Mouse (Mus musculus): Measurements from ENCODE around the gene Carmil3. TPM values are rescaled to one million over a fixed set of nuclear protein-coding genes. Genes with fewer than 3 reads are reported as not detected.

Gene Carmil3
- total and polyA plus RNA-seq, 3 experiments: 0.27 to 2.6 TPM; not detected in 1

- no peak for TF ChIP-seq NELFE (IDR thresholded peaks at IDR 0.05; ENCODE audit: low read depth, low read length)
- peak; percentile 47 to 73 (median 54) for TF ChIP-seq CTCF (IDR thresholded peaks at IDR 0.05 in 2 of 3, conservative IDR thresholded peaks at IDR 0.05 in 1 of 3; ENCODE audit: control insufficient read depth in 1 of 3, insufficient read depth in 1 of 3, low read depth in 2 of 3, low read length in 3 of 3, poor library complexity in 1 of 3, severe bottlenecking in 1 of 3)
- TF ChIP-seq ZMIZ1 (IDR thresholded peaks at IDR 0.05; ENCODE audit: low read depth, low read length): no peak
- TF ChIP-seq BHLHE40 (IDR thresholded peaks at IDR 0.05; ENCODE audit: borderline replicate concordance, low read depth, low read length): no peak
- no peak for TF ChIP-seq EP300 (IDR thresholded peaks at IDR 0.05; ENCODE audit: low read depth in 1 of 2, low read length in 2 of 2)
- TF ChIP-seq NRF1 (IDR thresholded peaks at IDR 0.05; ENCODE audit: insufficient read depth, low read depth, low read length, poor library complexity, severe bottlenecking): no peak
- TF ChIP-seq KAT2A (conservative IDR thresholded peaks at IDR 0.05; ENCODE audit: low read depth, low read length): no peak
- peak; percentile 62 for TF ChIP-seq SMC3 (IDR thresholded peaks at IDR 0.05; ENCODE audit: low read depth, low read length)
- TF ChIP-seq USF2 (IDR thresholded peaks at IDR 0.05; ENCODE audit: borderline replicate concordance in 1 of 2, insufficient read depth in 1 of 2, low read depth in 1 of 2, low read length in 2 of 2): peak; percentile 29 to 77; a peak in 2 of 4 replicates
- no peak for TF ChIP-seq MEF2A (IDR thresholded peaks at IDR 0.05; ENCODE audit: extremely low read depth, insufficient replicate concordance, low read depth, low read length, poor library complexity, severe bottlenecking)
- no peak for TF ChIP-seq E2F4 (IDR thresholded peaks at IDR 0.05; ENCODE audit: borderline replicate concordance, low read depth, low read length)
- no peak for TF ChIP-seq GABPA (IDR thresholded peaks at IDR 0.05; ENCODE audit: low read depth, low read length)
These were observed 37.5 kb downstream of the Carmil3 start (continued) for GRCm38 (mm10) chr14:55527940-55528339.

- H3K27ac ChIP-seq (ENCODE audit: control insufficient read depth, low read depth, low read length): no peak overlapping the region
- no peak overlapping the region for H3K4me3 ChIP-seq (ENCODE audit: control insufficient read depth in 1 of 2, insufficient read depth in 1 of 2, low read depth in 2 of 2, low read length in 2 of 2)
- H3K27me3 ChIP-seq (ENCODE audit: control insufficient read depth in 1 of 2, insufficient read depth in 2 of 2, low read length in 2 of 2): 0 out of 4 replicates have a peak, but pooled peaks cover 0 to under 1% of the 10 kb centered on the region in 2 experiments
- peaks cover 10% of the 10 kb centered on the region for H3K79me2 ChIP-seq (ENCODE audit: control insufficient read depth, insufficient read depth, low read length, poor library complexity)
- peak; percentile 53 for DNase-seq (ENCODE audit: low read depth, low spot score)
- TF ChIP-seq ETS1 (IDR thresholded peaks at IDR 0.05; ENCODE audit: low read depth, low read length): no peak
- peak; percentile 29 for TF ChIP-seq ZC3H11A (IDR thresholded peaks at IDR 0.05; ENCODE audit: low read depth, low read length)
- TF ChIP-seq KAT2A (conservative IDR thresholded peaks at IDR 0.05; ENCODE audit: low read depth, low read length): no peak
- peak; percentile 75 to 85 (median 79) for TF ChIP-seq CTCF (IDR thresholded peaks at IDR 0.05 in 2 of 3, conservative IDR thresholded peaks at IDR 0.05 in 1 of 3; ENCODE audit: control insufficient read depth in 1 of 3, insufficient read depth in 1 of 3, low read depth in 2 of 3, low read length in 3 of 3, poor library complexity in 1 of 3, severe bottlenecking in 1 of 3)
- TF ChIP-seq GABPA (IDR thresholded peaks at IDR 0.05; ENCODE audit: low read depth, low read length): no peak
- peak; percentile 39 for TF ChIP-seq RAD21 (IDR thresholded peaks at IDR 0.05; ENCODE audit: low read depth, low read length)
- TF ChIP-seq SMC3 (IDR thresholded peaks at IDR 0.05; ENCODE audit: low read depth, low read length): peak; percentile 67
- peaks cover 0 to 8% of the 10 kb centered on the region in 2 experiments; a peak in 2 of 4 replicates for H3K36me3 ChIP-seq (ENCODE audit: control insufficient read depth in 1 of 2, insufficient read depth in 2 of 2, low read length in 2 of 2)
- H3K9ac ChIP-seq (ENCODE audit: control insufficient read depth, low read depth, low read length, poor library complexity, severe bottlenecking): no peak overlapping the region
- peaks cover 2 to 10% of the 10 kb centered on the region in 2 experiments; a peak in 3 of 4 replicates for H3K4me1 ChIP-seq (ENCODE audit: control insufficient read depth in 1 of 2, insufficient read depth in 2 of 2, low read length in 2 of 2)
- no peaks in the 10 kb centered on the region for H3K9me3 ChIP-seq (replicated peaks; ENCODE audit: insufficient read depth, low read length)
These were observed 45.8 kb downstream of the Carmil3 start for GRCm38 (mm10) chr14:55536116-55536745.
